Mouse (Mus musculus) hindbrain, embryonic 12.5 days (tissue): Measurements from ENCODE around the gene Lrp1. TPM values are rescaled to one million over a fixed set of nuclear protein-coding genes. Genes with fewer than 3 reads are reported as not detected.

Source experiments
- ATAC-seq: fragments of 200-750 bp; cut with Nextera tagmentation; 2 replicates; pipeline ENCODE4 v1.8.0; 2017; ENCODE audit warnings: moderate TSS enrichment; ENCODE audit not compliant: low FRiP score
- H3K27ac ChIP-seq: fragments of 300-500 bp; sonication (generic); 2 replicates; pipeline ENCODE4 v1.5.1; 2016; ENCODE audit warnings: mild to moderate bottlenecking
- H3K27me3 ChIP-seq: fragments of 300-500 bp; sonication (generic); 2 replicates; pipeline ENCODE4 v1.6.1; 2016; ENCODE audit warnings: mild to moderate bottlenecking
- H3K36me3 ChIP-seq: fragments of 300-500 bp; sonication (generic); 2 replicates; pipeline ENCODE4 v1.6.1; 2016; ENCODE audit warnings: mild to moderate bottlenecking
- H3K4me1 ChIP-seq: fragments of 300-500 bp; sonication (generic); 2 replicates; pipeline ENCODE4 v1.6.1; 2016
- H3K4me2 ChIP-seq: fragments of 300-500 bp; sonication (generic); replicated peaks from 2 replicates; pipeline ENCODE4 v1.6.1; 2016; ENCODE audit warnings: mild to moderate bottlenecking
- H3K4me3 ChIP-seq: fragments of 300-500 bp; sonication (generic); 2 replicates; pipeline ENCODE4 v1.5.1; 2016; ENCODE audit warnings: mild to moderate bottlenecking
- H3K9ac ChIP-seq: fragments of 300-500 bp; sonication (generic); 2 replicates; pipeline ENCODE4 v1.6.1; 2016; ENCODE audit warnings: mild to moderate bottlenecking, moderate library complexity
- H3K9me3 ChIP-seq: fragments of 300-500 bp; sonication (generic); replicated peaks from 2 replicates; pipeline ENCODE4 v1.6.1; 2016; ENCODE audit warnings: mild to moderate bottlenecking
- WGBS: fragments of 180-500 bp; shearing (Covaris S2); methylation state at CpG from one replicate; pipeline ENCODE4 v1.1.7; 2016; 5-methylcytosine and 5-hydroxymethylcytosine counted together
- polyA plus RNA-seq: library from polyadenylated mRNA; unstranded; fragments of >200 nt; fragmentation: Nextera tagmentation; extraction: Ambion mirVana; gene quantifications from 2 replicates; pipeline ENCODE4 v1.2.1, GENCODE M21; 2016

Gene Lrp1
- polyA plus RNA-seq, 1 experiment from 2014 or later: 111 TPM

- ATAC-seq: no peak
- Histone ChIP-seq H3K4me3 (no peak overlapping the region), H3K36me3 (peaks cover 98% of the 10 kb centered on the region), H3K27ac (no peak overlapping the region), H3K9ac (no peak overlapping the region), H3K4me2 (no peak overlapping the region), H3K27me3 (no peaks in the 10 kb centered on the region), H3K4me1 (no peaks in the 10 kb centered on the region), H3K9me3 (no peaks in the 10 kb centered on the region)
- 71% methylated on average over 18 of the region's 18 CpGs for WGBS
Measured at GRCm38 (mm10) chr10:127576381-127576961, 44.5 kb downstream of the Lrp1 start.

DNA sequence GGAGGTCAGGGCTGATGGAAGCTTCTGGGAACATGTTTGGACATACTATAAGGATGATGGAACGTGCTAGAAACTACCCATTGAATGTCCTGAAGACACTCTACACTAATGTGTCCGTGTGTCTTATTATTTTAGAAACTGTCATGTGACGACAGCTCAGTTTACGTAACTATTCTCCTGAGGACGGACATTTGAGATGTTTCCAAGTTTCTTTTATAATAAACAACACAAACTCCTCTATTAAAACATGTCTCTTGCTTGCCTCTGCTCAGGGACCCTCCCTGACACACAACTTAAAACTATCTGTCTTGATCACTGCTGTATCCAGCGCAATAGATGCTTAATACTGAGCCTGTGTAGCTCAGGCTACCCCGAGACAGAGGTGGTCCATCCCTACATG, 45.2 kb downstream of the Lrp1 start:
- no peak overlapping the region for H3K4me3 ChIP-seq
- no peaks in the 10 kb centered on the region for H3K27me3 ChIP-seq
- H3K9ac ChIP-seq: no peak overlapping the region
- 94% methylated on average over 7 of the region's 7 CpGs for WGBS
- no peaks in the 10 kb centered on the region for H3K9me3 ChIP-seq
- no peak for ATAC-seq
- no peaks in the 10 kb centered on the region for H3K4me1 ChIP-seq
- no peak overlapping the region for H3K27ac ChIP-seq
- H3K4me2 ChIP-seq: no peak overlapping the region
- peaks cover 98% of the 10 kb centered on the region for H3K36me3 ChIP-seq

DNA sequence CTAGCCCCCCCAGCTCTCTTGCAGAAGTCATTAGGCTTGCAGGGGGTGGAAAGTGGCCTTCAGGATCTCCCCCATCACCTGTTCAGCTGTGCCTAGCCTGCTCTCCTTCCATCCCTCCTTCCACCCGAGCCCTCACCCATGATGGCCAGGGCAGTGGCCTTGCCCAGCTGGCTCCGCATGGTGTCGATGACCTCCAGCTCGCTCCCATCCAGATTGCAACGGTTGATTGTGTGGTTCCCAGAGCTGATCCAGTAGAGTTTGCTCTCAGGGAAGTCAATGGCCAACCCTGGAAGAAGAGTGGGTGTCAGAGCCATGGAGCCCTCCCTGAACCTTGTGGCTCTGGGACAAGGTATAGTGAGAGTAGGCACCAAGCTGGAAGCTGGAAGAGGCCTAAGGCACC, 48.7 kb downstream of the Lrp1 start:
- Histone ChIP-seq H3K4me3 (no peak overlapping the region), H3K9ac (no peak overlapping the region), H3K36me3 (peaks cover 89% of the 10 kb centered on the region), H3K27me3 (no peaks in the 10 kb centered on the region), H3K4me1 (no peaks in the 10 kb centered on the region), H3K9me3 (no peaks in the 10 kb centered on the region), H3K27ac (no peak overlapping the region), H3K4me2 (no peak overlapping the region)
- no peak for ATAC-seq
- WGBS: 86% methylated on average over 5 of the region's 5 CpGs

GRCm38 (mm10) chr10:127570937-127571641, 49.9 kb downstream of the Lrp1 start:
- Histone ChIP-seq H3K27me3 (no peaks in the 10 kb centered on the region), H3K4me2 (no peak overlapping the region), H3K4me1 (no peaks in the 10 kb centered on the region), H3K9me3 (no peaks in the 10 kb centered on the region), H3K27ac (no peak overlapping the region), H3K36me3 (peaks cover 89% of the 10 kb centered on the region), H3K4me3 (no peak overlapping the region), H3K9ac (no peak overlapping the region)
- 93% methylated on average over 17 of the region's 17 CpGs for WGBS
- ATAC-seq: no peak

- Histone ChIP-seq H3K9ac (no peak overlapping the region), H3K4me2 (no peak overlapping the region), H3K27ac (no peak overlapping the region), H3K4me3 (no peak overlapping the region), H3K27me3 (no peaks in the 10 kb centered on the region), H3K36me3 (peaks cover 87% of the 10 kb centered on the region), H3K9me3 (no peaks in the 10 kb centered on the region), H3K4me1 (no peaks in the 10 kb centered on the region)
- ATAC-seq: no peak
- 90% methylated on average over 6 of the region's 6 CpGs for WGBS
Measured at GRCm38 (mm10) chr10:127570384-127570783, 50.6 kb downstream of the Lrp1 start.

- Histone ChIP-seq H3K27ac (no peak overlapping the region), H3K4me2 (no peak overlapping the region), H3K27me3 (no peaks in the 10 kb centered on the region), H3K36me3 (peaks cover 84% of the 10 kb centered on the region), H3K4me3 (no peak overlapping the region), H3K9me3 (no peaks in the 10 kb centered on the region), H3K9ac (no peak overlapping the region), H3K4me1 (no peaks in the 10 kb centered on the region; the same call in 1 of the 2 replicates)
- ATAC-seq: no peak
- 35% methylated on average over 3 of the region's 3 CpGs for WGBS
Measured at GRCm38 (mm10) chr10:127569450-127569849, 51.5 kb downstream of the Lrp1 start.

DNA sequence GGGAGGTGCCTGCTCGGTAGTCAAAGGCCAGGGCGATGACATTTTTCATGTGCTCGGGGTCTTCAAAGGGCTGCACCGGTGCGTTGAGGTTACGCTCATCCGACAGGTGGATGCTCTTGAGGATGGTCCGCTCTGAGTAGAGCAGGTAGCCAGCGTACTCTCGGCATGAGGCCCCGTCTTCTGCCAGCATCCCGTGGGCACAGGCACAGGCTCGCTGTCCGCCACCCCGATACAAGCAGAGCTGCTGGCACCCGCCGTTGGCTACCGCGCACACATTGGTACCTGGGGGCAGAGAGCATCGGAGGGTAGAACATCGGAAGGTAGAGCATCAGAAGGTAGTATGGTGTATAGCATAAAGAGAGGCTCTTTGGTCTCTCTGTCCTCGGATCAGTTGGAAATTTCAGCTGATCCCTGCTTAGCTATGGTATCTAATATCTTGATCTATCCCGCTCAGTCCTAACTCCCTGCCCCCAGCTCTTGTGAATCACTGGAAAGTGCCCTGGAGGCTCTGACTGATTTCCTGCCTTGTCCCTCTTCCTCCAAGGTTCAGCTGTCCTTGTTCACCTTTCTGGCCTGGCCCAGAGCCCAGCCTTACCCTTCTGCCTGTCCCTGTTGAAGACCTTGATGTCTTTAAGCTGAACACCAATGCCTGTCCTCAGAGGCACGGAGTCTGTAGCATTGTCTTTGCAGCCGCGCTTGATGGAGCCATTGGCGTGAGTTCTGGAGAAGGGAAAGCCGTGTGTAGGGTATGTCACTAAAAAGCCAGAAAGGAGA, 54.2 kb downstream of the Lrp1 start:
- peaks cover 5% of the 10 kb centered on the region; the same call in 1 of the 2 replicates for H3K4me1 ChIP-seq
- no peaks in the 10 kb centered on the region for H3K27me3 ChIP-seq
- no peak overlapping the region for H3K4me2 ChIP-seq
- 95% methylated on average over 28 of the region's 28 CpGs for WGBS
- no peak for ATAC-seq
- H3K9ac ChIP-seq: no peak overlapping the region
- H3K36me3 ChIP-seq: peaks cover 84% of the 10 kb centered on the region
- no peak overlapping the region for H3K4me3 ChIP-seq
- no peak overlapping the region for H3K27ac ChIP-seq
- H3K9me3 ChIP-seq: no peaks in the 10 kb centered on the region

DNA sequence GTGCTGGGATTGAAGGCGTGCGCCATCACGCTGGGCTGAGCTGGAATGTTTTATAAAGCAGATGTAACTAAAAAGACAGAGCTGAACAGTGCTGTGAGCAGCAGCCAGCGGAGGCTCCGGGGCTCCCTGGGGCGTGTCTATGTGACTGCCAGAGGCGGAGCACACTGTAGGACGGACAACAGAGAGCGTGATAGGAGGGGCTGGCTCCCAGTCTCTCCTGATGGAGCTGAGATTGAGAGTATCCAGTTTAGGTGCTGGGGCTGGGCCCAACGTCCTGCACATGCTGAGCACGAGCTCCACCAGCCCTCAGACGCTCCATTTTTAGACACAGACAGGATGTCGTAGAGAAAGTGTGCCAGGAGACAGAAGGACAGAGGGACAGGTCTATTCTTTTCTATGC, 56.6 kb downstream of the Lrp1 start:
- H3K4me3 ChIP-seq: no peak overlapping the region
- 0 out of 2 replicates have a peak overlapping the region, but pooled peaks have one; percentile 3 for H3K27ac ChIP-seq
- H3K36me3 ChIP-seq: peaks cover 91% of the 10 kb centered on the region
- ATAC-seq: 0 out of 2 replicates have a peak, but pooled peaks have one; percentile 38
- H3K4me1 ChIP-seq: peaks cover 5% of the 10 kb centered on the region; the same call in 1 of the 2 replicates
- 56% methylated on average over 13 of the region's 13 CpGs for WGBS
- no peaks in the 10 kb centered on the region for H3K9me3 ChIP-seq
- H3K27me3 ChIP-seq: no peaks in the 10 kb centered on the region
- H3K4me2 ChIP-seq: no peak overlapping the region
- H3K9ac ChIP-seq: no peak overlapping the region; the same call in 1 of the 2 replicates

DNA sequence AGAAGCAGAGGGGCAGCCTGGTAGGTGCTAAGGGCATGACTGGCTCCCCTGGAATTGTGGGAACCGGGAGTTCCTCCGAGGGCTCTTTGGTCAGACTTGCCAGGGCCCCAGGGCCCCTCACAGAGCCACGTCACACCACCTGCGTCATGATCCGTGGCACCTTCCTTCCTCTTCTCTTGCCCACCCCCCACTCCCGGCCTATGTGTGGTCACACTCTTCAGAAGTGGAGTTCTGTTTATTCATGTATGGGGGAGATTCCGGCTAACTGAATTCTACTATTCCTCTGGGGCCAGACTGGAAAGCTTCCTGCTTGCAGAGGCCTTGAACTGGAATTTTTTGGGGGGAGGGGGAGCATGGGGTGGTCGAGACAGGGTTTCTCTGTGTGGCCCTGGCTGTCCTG, 57.1 kb downstream of the Lrp1 start:
- Histone ChIP-seq H3K36me3 (peaks cover 91% of the 10 kb centered on the region), H3K27ac (no peak overlapping the region), H3K4me3 (no peak overlapping the region), H3K4me2 (no peak overlapping the region), H3K4me1 (peaks cover 5% of the 10 kb centered on the region; the same call in 1 of the 2 replicates), H3K9ac (no peak overlapping the region; the same call in 1 of the 2 replicates), H3K9me3 (no peaks in the 10 kb centered on the region), H3K27me3 (no peaks in the 10 kb centered on the region)
- 71% methylated on average over 8 of the region's 8 CpGs for WGBS
- 0 out of 2 replicates have a peak, but pooled peaks have one; percentile 29 for ATAC-seq

DNA sequence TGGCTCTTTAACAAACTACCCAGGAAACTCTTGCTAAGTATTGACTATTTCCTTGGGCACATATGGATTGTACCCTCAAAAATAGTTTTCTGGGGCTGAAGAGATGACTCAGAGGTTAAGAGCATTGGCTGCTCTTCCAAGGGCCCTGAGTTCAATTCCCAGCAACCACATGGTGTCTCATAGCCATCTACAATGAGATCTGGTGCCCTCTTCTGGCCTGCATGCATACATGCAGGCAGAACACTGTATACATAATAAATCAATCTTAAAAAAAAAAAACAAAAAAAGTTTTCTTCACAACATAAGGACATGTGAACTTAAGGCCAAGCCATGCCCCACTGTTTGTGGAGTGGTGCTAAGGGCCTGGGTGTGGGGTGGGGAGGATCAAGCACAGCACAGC, 59.8 kb downstream of the Lrp1 start:
- no peak for ATAC-seq
- Histone ChIP-seq H3K4me2 (no peak overlapping the region), H3K9me3 (no peaks in the 10 kb centered on the region), H3K36me3 (peaks cover 95% of the 10 kb centered on the region), H3K4me1 (peaks cover 5% of the 10 kb centered on the region; the same call in 1 of the 2 replicates), H3K9ac (no peak overlapping the region), H3K27ac (no peak overlapping the region), H3K4me3 (no peak overlapping the region), H3K27me3 (no peaks in the 10 kb centered on the region)

GRCm38 (mm10) chr10:127557397-127557796, 63.6 kb downstream of the Lrp1 start:
- Histone ChIP-seq H3K27me3 (no peaks in the 10 kb centered on the region), H3K36me3 (peaks cover 100% of the 10 kb centered on the region), H3K4me1 (no peaks in the 10 kb centered on the region), H3K9ac (no peak overlapping the region), H3K4me2 (no peak overlapping the region), H3K4me3 (no peak overlapping the region), H3K9me3 (no peaks in the 10 kb centered on the region), H3K27ac (no peak overlapping the region)
- WGBS: 92% methylated on average over 13 of the region's 13 CpGs
- ATAC-seq: no peak

- no peak overlapping the region for H3K9ac ChIP-seq
- no peaks in the 10 kb centered on the region for H3K27me3 ChIP-seq
- H3K36me3 ChIP-seq: peaks cover 100% of the 10 kb centered on the region
- 70% methylated on average over 18 of the region's 18 CpGs for WGBS
- no peaks in the 10 kb centered on the region for H3K4me1 ChIP-seq
- peak; percentile 7; the same call in 1 of the 2 replicates for ATAC-seq
- H3K4me2 ChIP-seq: no peak overlapping the region
- H3K9me3 ChIP-seq: no peaks in the 10 kb centered on the region
- no peak overlapping the region for H3K27ac ChIP-seq
- H3K4me3 ChIP-seq: no peak overlapping the region
Measured at GRCm38 (mm10) chr10:127555703-127556102, 65.2 kb downstream of the Lrp1 start.
